Mouse (Mus musculus): ENCODE results near the gene Pum3. TPM values are rescaled to one million over a fixed set of nuclear protein-coding genes. Genes with fewer than 3 reads are reported as not detected.

Pum3 gene
- polyA plus RNA-seq, 1 experiment: 13.1 TPM

Other genes starting within 250 kb of the Pum3 start
- 1.7 and 2.7 TPM in 2 replicates for gene Vldlr, start 213.3 kb downstream of the Pum3 start, polyA plus RNA-seq (2012; rRNA removed)
- gene Kcnv2, start 107.2 kb downstream of the Pum3 start, polyA plus RNA-seq (2012; rRNA removed): 0.02 and 0.03 TPM in 2 replicates